Mouse (Mus musculus) heart, postnatal 0 days (tissue): ENCODE data around the gene Phka1.

ENCODE experiments used
- CTCF ChIP-seq: IDR thresholded peaks from 2 replicates; pipeline ENCODE4 v1.5.1; 2016; ENCODE audit warnings: antibody characterized with exemption, control low read depth, low read depth
- EP300 ChIP-seq: IDR thresholded peaks from 2 replicates; pipeline ENCODE4 v1.6.1; 2016; ENCODE audit warnings: antibody characterized with exemption, low read depth

DNA sequence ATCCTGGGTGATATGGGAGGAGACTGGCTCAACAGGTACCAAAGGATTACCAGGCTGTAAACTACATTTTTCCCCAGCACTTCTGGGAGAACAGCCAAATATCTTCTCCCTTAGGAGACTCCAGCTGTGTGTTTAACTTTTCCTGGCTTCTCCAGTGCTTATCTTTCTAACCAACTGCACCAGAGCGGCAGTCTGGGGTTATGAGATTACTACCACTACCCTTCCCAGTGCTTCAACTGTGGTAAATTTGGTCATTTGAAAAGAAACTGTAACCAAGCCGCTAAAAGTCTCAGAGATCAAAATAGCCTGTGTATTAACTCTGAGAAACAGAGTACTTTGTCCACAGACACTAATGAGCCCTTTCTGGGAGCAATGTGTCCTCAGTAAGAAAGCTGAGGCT is 42.8 kb downstream of the Phka1 start:
- TF ChIP-seq EP300 = no peak
- no peak for TF ChIP-seq CTCF
